Mouse (Mus musculus): ENCODE measurements around the gene Xpnpep3. TPM values are rescaled to one million over a fixed set of nuclear protein-coding genes. Genes with fewer than 3 reads are reported as not detected.

The Xpnpep3 gene
- polyA plus RNA-seq, 1 experiment from 2014 or later: 8.6 TPM

GRCm38 (mm10) chr15:81503466-81503865 lies 103.5 kb downstream of the Xpnpep3 start:
- H3K9ac ChIP-seq: no peak overlapping the region
- no peaks in the 10 kb centered on the region for H3K9me3 ChIP-seq
- no peak overlapping the region for H3K4me3 ChIP-seq
- H3K36me3 ChIP-seq: no peaks in the 10 kb centered on the region
- ATAC-seq (ENCODE audit: low FRiP score): no peak
- H3K27me3 ChIP-seq: no peaks in the 10 kb centered on the region
- 90% methylated on average over 2 of the region's 2 CpGs for WGBS
- H3K4me1 ChIP-seq (replicated peaks): no peaks in the 10 kb centered on the region
- H3K4me2 ChIP-seq: no peak overlapping the region
- no peak overlapping the region for H3K27ac ChIP-seq

GRCm38 (mm10) chr15:81503995-81504394 lies 104.1 kb downstream of the Xpnpep3 start:
- Histone ChIP-seq H3K9me3 (no peaks in the 10 kb centered on the region), H3K27ac (no peak overlapping the region), H3K9ac (no peak overlapping the region), H3K4me1 (replicated peaks) (no peaks in the 10 kb centered on the region), H3K36me3 (no peaks in the 10 kb centered on the region), H3K27me3 (no peaks in the 10 kb centered on the region), H3K4me2 (no peak overlapping the region), H3K4me3 (no peak overlapping the region)
- WGBS: 94% methylated on average over 2 of the region's 2 CpGs
- ATAC-seq (ENCODE audit: low FRiP score): no peak

Other genes starting within 250 kb of the Xpnpep3 start
- 22.9 and 28.6 TPM in 2 replicates for gene Mrtfa, start 209.4 kb upstream of the Xpnpep3 start, polyA plus RNA-seq (2015; fragmentation: Nextera tagmentation; extraction: Ambion mirVana)
- 1.6 and 2.1 TPM in 2 replicates for gene Mchr1, start 164.6 kb upstream of the Xpnpep3 start, polyA plus RNA-seq (2015; fragmentation: Nextera tagmentation; extraction: Ambion mirVana)
- gene Slc25a17, start 39.3 kb upstream of the Xpnpep3 start, polyA plus RNA-seq (2015; fragmentation: Nextera tagmentation; extraction: Ambion mirVana): 138 and 139 TPM in 2 replicates
- gene St13, start 61 bp upstream of the Xpnpep3 start, polyA plus RNA-seq (2015; fragmentation: Nextera tagmentation; extraction: Ambion mirVana): 186 and 191 TPM in 2 replicates
- gene Dnajb7, start 8.2 kb downstream of the Xpnpep3 start, polyA plus RNA-seq (2015; fragmentation: Nextera tagmentation; extraction: Ambion mirVana): 1.4 TPM in 2 replicates
- 482 and 500 TPM in 2 replicates for gene Rbx1, start 66.2 kb downstream of the Xpnpep3 start, polyA plus RNA-seq (2015; fragmentation: Nextera tagmentation; extraction: Ambion mirVana)
- 20.4 and 20.6 TPM in 2 replicates for gene Ep300, start 185.2 kb downstream of the Xpnpep3 start, polyA plus RNA-seq (2015; fragmentation: Nextera tagmentation; extraction: Ambion mirVana)